Mouse (Mus musculus): ENCODE data around the gene Eral1. TPM values are rescaled to one million over a fixed set of nuclear protein-coding genes. Genes with fewer than 3 reads are reported as not detected.
A peak's percentile ranks its signal among the peaks of the same experiment; 100 is the strongest.

The Eral1 gene
- total RNA-seq (2014; rRNA removed) (30.7 and 39.2 TPM in 2 replicates), polyA plus RNA-seq (2015; fragmentation: Nextera tagmentation; extraction: Ambion mirVana) (26.1 and 27.4 TPM in 2 replicates)

DNA sequence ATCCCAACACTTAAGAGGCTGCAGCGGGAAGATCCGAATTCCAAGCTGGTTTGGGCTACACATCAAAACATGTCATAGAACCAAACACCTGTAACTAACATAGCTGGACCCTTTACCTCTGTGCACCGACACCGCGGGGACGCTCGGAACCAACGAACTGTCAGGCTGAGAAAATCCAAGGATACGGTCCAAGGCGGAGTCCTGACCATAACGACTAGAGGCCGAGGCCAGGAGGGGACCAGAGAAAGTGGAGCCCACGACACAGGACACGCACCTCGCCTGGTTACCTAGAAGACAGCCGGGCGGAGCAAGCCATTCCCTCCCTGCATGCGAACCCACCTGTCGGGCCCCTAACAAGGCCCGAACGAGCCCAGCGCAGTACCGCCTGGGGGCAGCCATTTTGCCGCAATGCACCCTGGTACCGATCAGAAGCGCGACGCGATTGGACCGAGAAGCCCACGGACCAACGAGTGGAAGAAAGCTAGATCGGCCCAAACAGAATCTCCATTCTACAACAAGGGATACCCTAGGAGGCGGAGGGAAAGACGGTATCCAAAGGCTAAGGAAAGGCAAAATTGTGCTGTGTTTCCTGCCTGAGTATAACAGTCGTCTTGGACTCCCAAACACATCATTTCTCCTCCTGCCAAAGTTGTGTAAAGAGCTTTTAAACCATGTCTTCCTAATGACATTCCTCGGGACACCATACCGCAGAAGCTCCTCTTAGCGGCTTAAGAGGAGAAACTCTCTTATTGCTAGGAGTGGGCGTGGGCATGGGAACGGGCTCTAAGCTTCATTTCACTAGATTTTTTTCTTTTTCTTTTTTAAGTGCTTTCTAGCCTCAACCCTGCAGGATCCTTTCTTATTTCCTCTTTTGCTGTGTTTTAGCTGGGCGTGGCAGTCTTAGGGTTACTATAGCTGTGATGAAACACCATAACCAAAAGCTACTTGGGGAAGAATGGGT is at the start of gene Eral1:
Gene Eral1 (minus strand): TSS at position 423 of the 961 bp plus-strand sequence.
- Histone ChIP-seq H3K4me2 (ENCODE audit: low read depth, low read length, poor library complexity, severe bottlenecking) (peak within 1 kb of the TSS; percentile 63), H3K27me3 (ENCODE audit: insufficient read depth, low read length) (no peaks in the 10 kb centered on the region), H3K9me3 (ENCODE audit: low read length) (no peaks in the 10 kb centered on the region), H3K4me3 (ENCODE audit: low read depth, low read length) (peak within 1 kb of the TSS; percentile 85), H3K9ac (replicated peaks; ENCODE audit: low read length, poor library complexity, severe bottlenecking) (peak within 1 kb of the TSS; percentile 91), H3K27ac (ENCODE audit: low read depth, low read length) (peak within 1 kb of the TSS; percentile 84), H3K4me1 (ENCODE audit: insufficient read depth, low read length) (no peaks in the 10 kb centered on the region), H3K36me3 (ENCODE audit: insufficient read depth, low read length) (peaks cover 14% of the 10 kb centered on the region)
- ATAC-seq (ENCODE audit: low FRiP score): peak; percentile 89
- 1% methylated on average over 42 of the region's 42 CpGs for WGBS
- DNase-seq (ENCODE audit: low spot score): peak; percentile 95
- TF ChIP-seq CTCF (IDR thresholded peaks at IDR 0.05): peak; percentile 29

DNA sequence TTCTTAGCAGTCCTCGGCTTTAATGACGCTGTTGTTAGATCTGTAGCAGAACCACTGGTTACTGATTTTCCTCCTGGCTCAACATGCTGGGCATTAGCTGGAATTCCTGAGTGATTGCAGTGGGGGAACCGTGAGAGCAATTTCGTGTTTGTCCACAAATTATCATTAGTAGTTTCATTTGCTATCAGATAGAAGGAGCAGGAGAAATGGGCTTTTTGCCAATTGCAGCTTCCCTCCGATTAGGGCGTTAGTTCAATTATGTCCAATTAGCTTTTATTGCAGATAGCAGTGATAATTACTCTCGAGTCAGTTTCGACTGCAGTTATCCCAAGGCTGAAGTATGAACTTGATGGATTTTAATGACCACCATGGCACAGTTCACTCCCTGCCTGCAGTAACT is 49.3 kb upstream of the Eral1 start:
- Histone ChIP-seq H3K9ac (replicated peaks; ENCODE audit: low read length, poor library complexity, severe bottlenecking) (no peak overlapping the region), H3K27me3 (ENCODE audit: insufficient read depth, low read length) (no peaks in the 10 kb centered on the region), H3K27ac (ENCODE audit: low read depth, low read length) (no peak overlapping the region), H3K4me3 (ENCODE audit: low read depth, low read length) (no peak overlapping the region), H3K4me1 (ENCODE audit: insufficient read depth, low read length) (no peaks in the 10 kb centered on the region), H3K4me2 (ENCODE audit: low read depth, low read length, poor library complexity, severe bottlenecking) (no peak overlapping the region), H3K9me3 (ENCODE audit: low read length) (no peaks in the 10 kb centered on the region), H3K36me3 (ENCODE audit: insufficient read depth, low read length) (0 out of 2 replicates have a peak, but pooled peaks cover 3% of the 10 kb centered on the region)
- DNase-seq (ENCODE audit: low spot score) (peak; percentile 40), ATAC-seq (ENCODE audit: low FRiP score) (no peak)
- 79% methylated on average over 8 of the region's 8 CpGs for WGBS
- no peak for TF ChIP-seq CTCF (IDR thresholded peaks at IDR 0.05)

DNA sequence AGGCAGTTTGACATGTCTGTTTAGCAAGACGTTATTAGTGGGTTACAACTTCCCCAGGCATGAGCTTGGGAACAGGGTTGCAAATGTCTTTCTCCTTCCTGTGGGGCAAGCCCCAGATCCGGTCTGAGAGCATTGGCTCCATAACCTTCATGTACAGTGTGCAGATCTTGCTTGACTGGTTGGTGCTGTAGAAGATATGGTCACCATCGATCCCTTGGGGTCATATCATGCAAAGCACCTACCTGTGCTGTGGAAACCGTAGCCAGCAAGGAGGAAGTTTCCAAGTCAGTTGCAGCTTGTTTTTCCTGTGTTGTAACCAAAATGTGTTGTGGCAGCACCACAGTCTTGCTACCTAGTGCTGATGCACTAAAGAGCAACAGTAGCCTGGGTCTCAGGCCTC is 46.6 kb upstream of the Eral1 start:
- Histone ChIP-seq H3K4me3 (ENCODE audit: low read depth, low read length) (no peak overlapping the region), H3K9me3 (ENCODE audit: low read length) (no peaks in the 10 kb centered on the region), H3K4me1 (ENCODE audit: insufficient read depth, low read length) (no peaks in the 10 kb centered on the region), H3K4me2 (ENCODE audit: low read depth, low read length, poor library complexity, severe bottlenecking) (no peak overlapping the region), H3K36me3 (ENCODE audit: insufficient read depth, low read length) (0 out of 2 replicates have a peak, but pooled peaks cover 3% of the 10 kb centered on the region), H3K27ac (ENCODE audit: low read depth, low read length) (no peak overlapping the region), H3K27me3 (ENCODE audit: insufficient read depth, low read length) (no peaks in the 10 kb centered on the region), H3K9ac (replicated peaks; ENCODE audit: low read length, poor library complexity, severe bottlenecking) (no peak overlapping the region)
- no peak for TF ChIP-seq CTCF (IDR thresholded peaks at IDR 0.05)
- DNase-seq (ENCODE audit: low spot score) (no peak), ATAC-seq (ENCODE audit: low FRiP score) (no peak)
- 89% methylated on average over 4 of the region's 4 CpGs for WGBS

DNA sequence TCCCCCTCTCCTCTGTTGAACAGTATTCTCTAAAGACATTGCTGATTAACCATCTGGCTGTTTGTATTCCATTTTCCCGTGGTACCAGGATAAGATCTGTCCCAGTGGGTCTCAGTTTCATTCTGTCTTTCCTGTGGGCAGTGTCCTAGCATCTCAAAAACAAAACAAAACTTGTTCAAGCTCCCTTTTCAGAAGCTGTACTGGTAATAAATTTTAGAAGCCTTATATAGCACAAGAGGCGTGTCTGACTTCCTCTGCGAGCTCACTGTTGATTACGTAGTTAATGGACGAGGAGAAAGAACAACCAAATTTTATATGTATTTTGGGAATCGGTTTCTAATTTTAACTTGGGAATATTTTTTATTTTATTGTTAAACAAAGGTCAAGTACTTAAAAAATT is 45.5 kb upstream of the Eral1 start:
- no peaks in the 10 kb centered on the region for H3K27me3 ChIP-seq (ENCODE audit: insufficient read depth, low read length)
- 78% methylated on average over 6 of the region's 6 CpGs for WGBS
- no peak for ATAC-seq (ENCODE audit: low FRiP score)
- H3K9me3 ChIP-seq (ENCODE audit: low read length): no peaks in the 10 kb centered on the region
- H3K36me3 ChIP-seq (ENCODE audit: insufficient read depth, low read length): no peaks in the 10 kb centered on the region
- H3K27ac ChIP-seq (ENCODE audit: low read depth, low read length): no peak overlapping the region
- TF ChIP-seq CTCF (IDR thresholded peaks at IDR 0.05): no peak
- H3K4me1 ChIP-seq (ENCODE audit: insufficient read depth, low read length): no peaks in the 10 kb centered on the region
- H3K4me2 ChIP-seq (ENCODE audit: low read depth, low read length, poor library complexity, severe bottlenecking): no peak overlapping the region
- H3K4me3 ChIP-seq (ENCODE audit: low read depth, low read length): no peak overlapping the region
- DNase-seq (ENCODE audit: low spot score): no peak
- H3K9ac ChIP-seq (replicated peaks; ENCODE audit: low read length, poor library complexity, severe bottlenecking): no peak overlapping the region

DNA sequence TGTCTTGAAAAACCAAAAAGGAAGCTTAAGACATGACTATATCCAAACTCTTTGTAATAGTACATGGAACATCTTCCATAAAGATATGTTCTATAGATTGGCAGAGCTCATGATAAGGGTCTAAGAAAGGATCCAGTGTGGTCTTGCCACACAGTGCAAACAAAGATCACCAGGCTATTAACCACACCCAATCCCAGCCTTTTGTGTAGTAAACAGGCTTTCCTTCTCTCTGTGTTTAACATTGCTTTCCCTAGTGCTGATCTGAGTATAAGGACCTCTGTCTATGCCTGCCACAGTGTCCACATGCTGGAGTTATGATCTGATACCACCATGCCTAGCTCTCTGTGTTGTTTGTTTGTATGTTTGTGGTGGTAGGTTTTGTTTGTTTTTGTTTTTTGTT is 43.6 kb upstream of the Eral1 start:
- Histone ChIP-seq H3K4me2 (ENCODE audit: low read depth, low read length, poor library complexity, severe bottlenecking) (no peak overlapping the region), H3K4me1 (ENCODE audit: insufficient read depth, low read length) (no peaks in the 10 kb centered on the region), H3K27me3 (ENCODE audit: insufficient read depth, low read length) (no peaks in the 10 kb centered on the region), H3K27ac (ENCODE audit: low read depth, low read length) (no peak overlapping the region), H3K4me3 (ENCODE audit: low read depth, low read length) (no peak overlapping the region), H3K36me3 (ENCODE audit: insufficient read depth, low read length) (no peaks in the 10 kb centered on the region), H3K9me3 (ENCODE audit: low read length) (no peaks in the 10 kb centered on the region), H3K9ac (replicated peaks; ENCODE audit: low read length, poor library complexity, severe bottlenecking) (no peak overlapping the region)
- no peak for TF ChIP-seq CTCF (IDR thresholded peaks at IDR 0.05)
- no peak for DNase-seq (ENCODE audit: low spot score)
- no peak for ATAC-seq (ENCODE audit: low FRiP score)

DNA sequence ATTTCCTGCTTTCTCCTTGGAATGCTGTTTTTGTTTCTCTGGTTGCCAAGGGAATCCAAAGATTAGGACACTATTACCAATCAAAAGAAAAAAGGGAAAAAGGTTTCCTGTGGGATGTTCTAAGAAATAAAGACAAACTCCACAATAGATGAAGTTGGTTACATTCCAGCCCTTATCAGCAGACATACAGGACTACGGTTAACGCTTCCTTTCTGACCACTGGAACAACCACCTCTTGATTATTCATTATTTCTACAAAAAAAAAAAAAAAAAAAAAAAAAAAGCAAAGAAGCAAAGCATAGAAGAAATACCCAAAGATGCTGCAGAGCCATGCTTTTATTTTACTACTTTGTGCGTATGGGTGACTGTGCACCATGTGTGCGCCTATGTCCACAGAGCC is 42.6 kb upstream of the Eral1 start:
- no peak overlapping the region for H3K4me3 ChIP-seq (ENCODE audit: low read depth, low read length)
- no peaks in the 10 kb centered on the region for H3K9me3 ChIP-seq (ENCODE audit: low read length)
- no peaks in the 10 kb centered on the region for H3K36me3 ChIP-seq (ENCODE audit: insufficient read depth, low read length)
- no peaks in the 10 kb centered on the region for H3K27me3 ChIP-seq (ENCODE audit: insufficient read depth, low read length)
- no peak overlapping the region for H3K4me2 ChIP-seq (ENCODE audit: low read depth, low read length, poor library complexity, severe bottlenecking)
- no peak for TF ChIP-seq CTCF (IDR thresholded peaks at IDR 0.05)
- DNase-seq (ENCODE audit: low spot score) (no peak), ATAC-seq (ENCODE audit: low FRiP score) (no peak)
- H3K4me1 ChIP-seq (ENCODE audit: insufficient read depth, low read length): 0 out of 2 replicates have a peak, but pooled peaks cover 2% of the 10 kb centered on the region
- no peak overlapping the region for H3K9ac ChIP-seq (replicated peaks; ENCODE audit: low read length, poor library complexity, severe bottlenecking)
- 87% methylated on average over 4 of the region's 4 CpGs for WGBS
- H3K27ac ChIP-seq (ENCODE audit: low read depth, low read length): no peak overlapping the region

All from midbrain, postnatal 0 days (tissue).